Mouse (Mus musculus): ENCODE measurements around the gene Ece1. TPM values are rescaled to one million over a fixed set of nuclear protein-coding genes. Genes with fewer than 3 reads are reported as not detected.

Gene Ece1
- polyA plus RNA-seq, 1 experiment from 2014 or later, result 20.7 TPM

GRCm38 (mm10) chr4:137990433-137990832 lies 128.4 kb downstream of the Ece1 start:
- peaks cover 15% of the 10 kb centered on the region for H3K4me1 ChIP-seq
- no peaks in the 10 kb centered on the region for H3K27me3 ChIP-seq (replicated peaks)
- no peak overlapping the region for H3K27ac ChIP-seq
- H3K36me3 ChIP-seq (replicated peaks), result no peaks in the 10 kb centered on the region
- 73% methylated on average over 4 of the region's 4 CpGs for WGBS
- no peak overlapping the region for H3K4me2 ChIP-seq
- H3K4me3 ChIP-seq, result no peak overlapping the region
- no peaks in the 10 kb centered on the region for H3K9me3 ChIP-seq
- no peak for ATAC-seq (replicated peaks)
- no peak overlapping the region for H3K9ac ChIP-seq

DNA sequence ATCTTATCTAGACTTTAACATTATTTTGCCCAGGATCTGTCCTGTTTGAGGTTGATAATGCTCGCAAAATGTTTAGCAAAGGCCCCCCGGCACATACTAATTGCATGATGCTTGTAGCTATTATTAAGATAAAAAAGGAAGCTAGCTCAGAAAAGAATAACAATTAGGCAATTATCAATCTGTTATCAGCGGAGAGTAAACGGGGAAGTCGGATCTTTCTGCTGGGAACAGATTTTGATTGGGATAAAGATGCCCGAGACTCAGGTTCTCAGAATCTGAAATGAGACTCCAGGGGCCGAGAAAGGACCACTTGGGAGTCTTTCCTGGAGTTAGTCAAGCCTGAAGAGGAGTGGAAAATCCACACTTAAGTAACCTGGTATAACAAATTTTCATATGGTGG lies 129.2 kb downstream of the Ece1 start:
- H3K4me2 ChIP-seq, result no peak overlapping the region
- no peak overlapping the region for H3K4me3 ChIP-seq
- WGBS, result 58% methylated on average over 7 of the region's 7 CpGs
- ATAC-seq (replicated peaks), result no peak
- no peaks in the 10 kb centered on the region for H3K27me3 ChIP-seq (replicated peaks)
- H3K27ac ChIP-seq, result no peak overlapping the region
- H3K9me3 ChIP-seq, result no peaks in the 10 kb centered on the region
- no peak overlapping the region for H3K9ac ChIP-seq
- peaks cover 23% of the 10 kb centered on the region for H3K4me1 ChIP-seq
- no peaks in the 10 kb centered on the region for H3K36me3 ChIP-seq (replicated peaks)

GRCm38 (mm10) chr4:137992890-137993289 lies 130.9 kb downstream of the Ece1 start, which contains the start of gene Eif4g3:
Gene Eif4g3, plus strand, starts transcription at chr4:137993022.
- Histone ChIP-seq H3K4me1 (peaks cover 32% of the 10 kb centered on the region), H3K9ac (peak within 1 kb of the TSS; percentile 96), H3K27me3 (replicated peaks) (no peaks in the 10 kb centered on the region), H3K36me3 (replicated peaks) (no peaks in the 10 kb centered on the region), H3K4me3 (peak within 1 kb of the TSS; percentile 69), H3K27ac (peak within 1 kb of the TSS; percentile 91), H3K9me3 (no peaks in the 10 kb centered on the region), H3K4me2 (peak within 1 kb of the TSS; percentile 66)
- WGBS, result 1% methylated on average over 39 of the region's 39 CpGs
- no peak for ATAC-seq (replicated peaks)

DNA sequence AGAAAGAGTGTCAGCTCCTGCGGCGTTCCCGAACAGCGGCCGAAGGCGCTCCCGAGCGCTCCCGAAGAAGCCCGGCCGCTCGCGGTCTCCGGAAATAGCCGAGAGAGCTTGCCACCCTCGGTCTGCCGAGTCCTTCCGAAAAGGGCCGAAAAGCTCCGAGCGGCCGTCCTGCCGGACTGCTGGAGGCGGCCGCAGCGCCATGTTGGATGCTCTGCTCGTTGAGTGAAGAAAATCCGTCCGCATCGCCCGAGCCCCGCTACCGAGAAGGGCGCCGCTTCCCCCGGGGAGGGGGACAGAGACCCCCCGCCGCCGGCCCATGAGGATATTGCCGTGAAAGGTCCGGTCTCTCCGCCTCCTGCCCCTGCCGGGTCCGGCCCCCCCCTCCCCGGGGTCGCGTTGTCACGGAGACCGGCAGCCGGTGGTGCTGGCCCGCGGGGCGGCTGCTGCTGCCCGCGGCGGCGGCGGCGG lies 131.3 kb downstream of the Ece1 start:
- 0% methylated on average over 49 of the region's 59 CpGs for WGBS
- Histone ChIP-seq H3K27me3 (replicated peaks) (no peaks in the 10 kb centered on the region), H3K27ac (peak overlapping the region; percentile 91), H3K9me3 (no peaks in the 10 kb centered on the region), H3K36me3 (replicated peaks) (no peaks in the 10 kb centered on the region; the same call in 1 of the 2 replicates), H3K4me2 (peak overlapping the region; percentile 66), H3K9ac (peak overlapping the region; percentile 96), H3K4me1 (peaks cover 36% of the 10 kb centered on the region), H3K4me3 (peak overlapping the region; percentile 69)
- ATAC-seq (replicated peaks), result peak; percentile 94

GRCm38 (mm10) chr4:137993821-137994561 lies 132.0 kb downstream of the Ece1 start:
- Histone ChIP-seq H3K36me3 (replicated peaks) (no peaks in the 10 kb centered on the region; the same call in 1 of the 2 replicates), H3K4me3 (peak overlapping the region; percentile 69), H3K27ac (peak overlapping the region; percentile 91), H3K27me3 (replicated peaks) (no peaks in the 10 kb centered on the region), H3K9ac (peak overlapping the region; percentile 96), H3K4me1 (peaks cover 38% of the 10 kb centered on the region), H3K9me3 (no peaks in the 10 kb centered on the region), H3K4me2 (peak overlapping the region; percentile 66)
- under 1% methylated on average over 43 of the region's 60 CpGs for WGBS
- peak; percentile 21; the same call in 1 of the 2 replicates for ATAC-seq (replicated peaks)

GRCm38 (mm10) chr4:137994562-137995336 lies 132.7 kb downstream of the Ece1 start:
- 46% methylated on average over 12 of the region's 12 CpGs for WGBS
- ATAC-seq (replicated peaks), result no peak

DNA sequence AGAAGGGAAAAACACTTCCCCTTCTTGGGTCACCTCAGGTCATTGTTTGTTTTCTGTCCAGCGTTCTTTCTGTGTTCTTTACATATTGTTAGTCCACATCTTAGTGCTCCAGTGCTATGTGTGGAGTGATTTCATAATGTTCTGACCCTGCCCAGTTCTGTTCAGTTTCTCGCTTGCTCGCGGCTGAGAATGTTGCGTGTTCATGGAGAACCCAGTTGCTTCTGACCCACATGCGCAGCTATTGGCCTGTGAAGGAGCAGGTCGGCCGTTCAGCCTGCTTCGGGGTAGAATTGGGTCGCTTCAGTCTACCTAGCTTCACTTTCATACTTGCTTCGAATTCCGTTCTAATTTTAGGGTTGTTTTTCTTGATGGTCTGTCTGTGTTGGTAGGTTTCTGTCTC lies 133.4 kb downstream of the Ece1 start:
- Histone ChIP-seq H3K36me3 (replicated peaks) (no peaks in the 10 kb centered on the region; the same call in 1 of the 2 replicates), H3K4me3 (peak overlapping the region; percentile 69), H3K4me1 (peaks cover 48% of the 10 kb centered on the region), H3K9ac (no peak overlapping the region), H3K27me3 (replicated peaks) (no peaks in the 10 kb centered on the region), H3K9me3 (no peaks in the 10 kb centered on the region), H3K4me2 (peak overlapping the region; percentile 66), H3K27ac (no peak overlapping the region)
- ATAC-seq (replicated peaks), result no peak
- WGBS, result 78% methylated on average over 12 of the region's 12 CpGs

More at GRCm38 (mm10) chr4:137994562-137995336, 132.7 kb downstream of the Ece1 start:
- H3K27ac ChIP-seq, result peak overlapping the region; percentile 91; the same call in 1 of the 2 replicates
- no peaks in the 10 kb centered on the region; the same call in 1 of the 2 replicates for H3K36me3 ChIP-seq (replicated peaks)
- peak overlapping the region; percentile 69 for H3K4me3 ChIP-seq
- no peaks in the 10 kb centered on the region for H3K9me3 ChIP-seq
- H3K9ac ChIP-seq, result peak overlapping the region; percentile 96
- H3K4me2 ChIP-seq, result peak overlapping the region; percentile 66
- H3K4me1 ChIP-seq, result peaks cover 44% of the 10 kb centered on the region
- H3K27me3 ChIP-seq (replicated peaks), result no peaks in the 10 kb centered on the region

- no peaks in the 10 kb centered on the region; the same call in 1 of the 2 replicates for H3K36me3 ChIP-seq (replicated peaks)
- H3K9me3 ChIP-seq, result no peaks in the 10 kb centered on the region
- WGBS, result 69% methylated on average over 4 of the region's 4 CpGs
- H3K4me3 ChIP-seq, result no peak overlapping the region
- H3K4me2 ChIP-seq, result no peak overlapping the region
- H3K4me1 ChIP-seq, result peaks cover 48% of the 10 kb centered on the region
- H3K9ac ChIP-seq, result no peak overlapping the region
- no peak for ATAC-seq (replicated peaks)
- no peak overlapping the region for H3K27ac ChIP-seq
- no peaks in the 10 kb centered on the region for H3K27me3 ChIP-seq (replicated peaks)
These were observed 136.2 kb downstream of the Ece1 start for GRCm38 (mm10) chr4:137998232-137998631.

DNA sequence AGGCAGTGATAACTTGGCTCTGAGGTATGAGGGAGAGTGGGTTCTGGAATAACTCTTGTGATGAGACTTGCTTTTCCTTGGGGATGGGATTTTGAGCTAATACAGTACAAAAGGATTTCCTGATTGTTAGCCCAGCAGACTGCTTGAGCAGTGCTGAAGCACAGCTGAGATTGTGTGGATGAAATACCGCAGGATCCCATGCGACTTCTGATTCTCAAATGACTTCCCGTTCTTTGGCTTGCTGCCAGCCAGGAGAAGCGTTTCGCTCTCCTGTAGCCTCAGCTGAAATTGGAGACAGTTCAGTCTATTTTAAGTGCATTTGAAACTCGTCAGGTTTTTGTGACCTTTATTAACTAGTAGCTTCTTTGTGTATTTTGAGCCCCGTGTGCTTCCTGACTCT lies 138.6 kb downstream of the Ece1 start:
- no peaks in the 10 kb centered on the region for H3K27me3 ChIP-seq (replicated peaks)
- 32% methylated on average over 7 of the region's 7 CpGs for WGBS
- H3K4me2 ChIP-seq, result no peak overlapping the region
- H3K4me3 ChIP-seq, result no peak overlapping the region
- no peaks in the 10 kb centered on the region for H3K9me3 ChIP-seq
- H3K36me3 ChIP-seq (replicated peaks), result no peaks in the 10 kb centered on the region; the same call in 1 of the 2 replicates
- ATAC-seq (replicated peaks), result no peak
- peaks cover 37% of the 10 kb centered on the region for H3K4me1 ChIP-seq
- no peak overlapping the region for H3K9ac ChIP-seq
- H3K27ac ChIP-seq, result peak overlapping the region; percentile 48; the same call in 1 of the 2 replicates

DNA sequence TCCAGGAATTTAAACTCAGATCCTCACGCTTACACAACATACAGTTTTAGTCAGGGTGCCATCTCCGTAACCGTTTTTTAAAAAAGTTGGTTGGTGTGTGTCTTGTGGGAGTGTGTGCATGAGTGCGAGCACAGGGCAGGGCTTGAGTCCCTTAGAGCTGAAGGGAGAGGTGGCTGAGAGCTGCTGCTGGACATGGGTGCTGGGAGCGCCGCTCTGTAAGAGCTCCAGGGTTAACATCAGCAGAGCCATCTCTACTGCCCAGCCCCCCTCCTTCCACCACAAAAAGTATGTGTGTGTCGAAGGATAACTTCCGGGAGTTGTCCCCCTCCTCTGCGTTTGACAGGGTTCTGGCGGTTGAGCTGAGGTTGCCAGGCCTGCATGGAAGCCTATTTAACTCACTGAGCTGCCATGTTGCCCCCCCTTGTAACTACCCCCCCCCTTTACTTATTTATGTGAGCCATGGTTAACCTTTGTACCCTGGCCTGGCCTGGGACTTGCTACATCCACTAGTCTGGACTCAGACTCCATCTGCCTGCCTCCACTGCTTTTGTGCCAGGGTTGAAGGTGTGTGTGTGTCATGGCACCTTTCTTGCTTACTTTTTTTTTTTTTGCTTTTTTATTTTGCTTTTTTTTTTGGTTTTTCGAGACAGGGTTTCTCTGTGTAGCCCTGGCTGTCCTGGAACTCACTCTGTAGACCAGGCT lies 142.0 kb downstream of the Ece1 start:
- H3K4me2 ChIP-seq, result no peak overlapping the region
- H3K9ac ChIP-seq, result no peak overlapping the region
- WGBS, result 92% methylated on average over 11 of the region's 11 CpGs
- H3K36me3 ChIP-seq (replicated peaks), result peaks cover 3% of the 10 kb centered on the region; the same call in 1 of the 2 replicates
- H3K27ac ChIP-seq, result no peak overlapping the region
- no peaks in the 10 kb centered on the region for H3K9me3 ChIP-seq
- no peaks in the 10 kb centered on the region for H3K27me3 ChIP-seq (replicated peaks)
- H3K4me1 ChIP-seq, result peaks cover 16% of the 10 kb centered on the region
- H3K4me3 ChIP-seq, result no peak overlapping the region
- ATAC-seq (replicated peaks), result no peak

DNA sequence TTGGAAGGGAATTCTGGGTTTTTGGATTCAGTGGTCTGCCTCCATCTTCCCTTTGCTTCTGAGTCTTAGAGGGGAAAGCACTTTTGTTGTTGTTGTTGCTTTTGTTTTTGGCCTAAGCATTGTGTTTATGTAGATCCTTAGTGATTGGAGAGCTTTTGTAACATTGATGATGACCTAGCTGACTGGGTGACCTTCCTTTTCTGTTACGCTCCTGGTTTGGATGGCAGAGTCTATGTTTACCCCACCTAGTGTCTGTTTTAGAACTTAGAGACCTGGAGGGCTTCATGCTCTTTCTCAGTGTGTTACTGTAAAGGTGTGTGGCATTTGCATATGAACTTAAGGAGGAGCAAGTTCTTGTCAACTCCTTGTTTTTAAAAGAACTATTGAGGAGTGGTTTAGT lies 143.7 kb downstream of the Ece1 start:
- H3K9ac ChIP-seq, result no peak overlapping the region
- WGBS, result 95% methylated on average over 1 of the region's 1 CpGs
- ATAC-seq (replicated peaks), result no peak
- H3K27ac ChIP-seq, result no peak overlapping the region
- H3K27me3 ChIP-seq (replicated peaks), result no peaks in the 10 kb centered on the region
- H3K4me2 ChIP-seq, result no peak overlapping the region
- H3K9me3 ChIP-seq, result no peaks in the 10 kb centered on the region
- no peak overlapping the region for H3K4me3 ChIP-seq
- peaks cover 2% of the 10 kb centered on the region for H3K4me1 ChIP-seq
- peaks cover 3% of the 10 kb centered on the region; the same call in 1 of the 2 replicates for H3K36me3 ChIP-seq (replicated peaks)

Measured in midbrain, embryonic 15.5 days (tissue).